14 mouse cellular contexts compared by ENCODE assay signal in the genomic region with DNA sequence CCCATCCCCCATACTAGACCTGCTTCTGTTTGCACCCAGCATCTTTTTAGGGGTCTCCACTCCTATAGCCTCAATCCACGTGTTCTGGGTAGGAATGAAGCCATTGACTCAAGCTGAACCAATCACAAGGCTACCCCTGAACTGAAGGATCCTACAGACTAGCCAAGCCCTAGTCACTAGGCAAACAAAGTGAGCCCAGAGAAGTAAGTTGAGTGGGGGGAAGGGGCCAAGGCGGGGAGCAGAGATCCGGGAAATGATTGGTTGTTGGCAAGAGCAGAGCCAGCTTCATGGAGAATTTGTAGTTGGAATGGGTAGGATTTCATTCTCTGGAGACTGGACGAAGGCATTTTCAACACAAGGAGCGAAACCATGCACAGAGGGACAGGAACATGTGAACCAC. TPM values are rescaled to one million over a fixed set of nuclear protein-coding genes. Genes with fewer than 3 reads are reported as not detected.
DNase-seq lines count a peak whose midpoint lies in the region; ATAC-seq and TF ChIP-seq lines count a peak whose summit lies in the region.
"Had no signal": no experiment of that assay in that cellular context is flagged by ENCODE, and none has a peak within 500 bp of the region (broad histone marks: within the 10 kb centered on the region; RNA-seq: fewer than 3 reads in every experiment).

No protein-coding gene starts in this region.

- H3K4me2 ChIP-seq in intestine, embryonic 16.5 days (ENCODE audit: low read depth, low read length), result no peak overlapping the region
- H3K4me2 ChIP-seq in intestine, embryonic 15.5 days (replicated peaks), result no peak overlapping the region
- no peak overlapping the region; the same call in 1 of the 2 replicates for H3K4me2 ChIP-seq in embryonic facial prominence, embryonic 11.5 days (ENCODE audit: low read depth, low read length)
- no peak overlapping the region; the same call in 1 of the 2 replicates for H3K4me2 ChIP-seq in lung, postnatal 0 days (replicated peaks; ENCODE audit: low read depth, low read length)
- no peak overlapping the region for H3K4me2 ChIP-seq in forebrain, embryonic 15.5 days (replicated peaks)
- H3K4me2 ChIP-seq: liver, embryonic 12.5 days had no signal

- no peak for TF ChIP-seq EP300 in lung, postnatal 0 days (IDR thresholded peaks at IDR 0.05)

- no peak overlapping the region for H3K27ac ChIP-seq in intestine, embryonic 16.5 days (ENCODE audit: low read length)
- H3K27ac ChIP-seq in intestine, embryonic 15.5 days, result no peak overlapping the region
- peak overlapping the region; percentile 47 for H3K27ac ChIP-seq in embryonic facial prominence, embryonic 11.5 days (replicated peaks; ENCODE audit: low read depth, low read length)
- peak overlapping the region; percentile 73 for H3K27ac ChIP-seq in lung, postnatal 0 days (ENCODE audit: low read length)
- no peak overlapping the region for H3K27ac ChIP-seq in forebrain, embryonic 15.5 days (replicated peaks)
- H3K27ac ChIP-seq: left cerebral cortex, adult 2 months; liver, embryonic 12.5 days had no signal

- ATAC-seq in intestine, embryonic 16.5 days, result peak; percentile 46; the same call in 1 of the 2 replicates
- no peak for ATAC-seq in intestine, embryonic 15.5 days
- ATAC-seq in embryonic facial prominence, embryonic 11.5 days (replicated peaks; ENCODE audit: insufficient number of reproducible peaks, low FRiP score, low TSS enrichment, low read depth), result peak; percentile 85
- ATAC-seq in lung, postnatal 0 days, result peak; percentile 91
- ATAC-seq in forebrain, embryonic 15.5 days (replicated peaks), result no peak
- ATAC-seq: forebrain, embryonic 16.5 days; liver, embryonic 12.5 days had no signal

- H3K9ac ChIP-seq in intestine, embryonic 16.5 days (ENCODE audit: low read depth, low read length), result no peak overlapping the region
- no peak overlapping the region for H3K9ac ChIP-seq in intestine, embryonic 15.5 days
- no peak overlapping the region for H3K9ac ChIP-seq in embryonic facial prominence, embryonic 11.5 days (replicated peaks; ENCODE audit: low read length)
- H3K9ac ChIP-seq in lung, postnatal 0 days (replicated peaks; ENCODE audit: low read depth), result no peak overlapping the region
- no peak overlapping the region for H3K9ac ChIP-seq in forebrain, embryonic 15.5 days (replicated peaks)
- H3K9ac ChIP-seq: liver, embryonic 12.5 days had no signal

- peak; percentile 23 for DNase-seq in R1 (ENCODE audit: low read depth, low spot score)
- DNase-seq in embryonic facial prominence, embryonic 11.5 days (ENCODE audit: low spot score), result peak; percentile 68
- peak; percentile 76 for DNase-seq in lung, postnatal 0 days (ENCODE audit: low spot score)
- no peak for DNase-seq in spleen, postnatal 10 days (ENCODE audit: low spot score in 2 of 2)
- DNase-seq: cerebellum, adult 2 months; heart, postnatal 14 days; right cerebral cortex, postnatal 4 days had no signal

- H3K36me3 ChIP-seq in intestine, embryonic 16.5 days (ENCODE audit: control insufficient read depth, insufficient read depth, low read length), result no peaks in the 10 kb centered on the region
- H3K36me3 ChIP-seq in intestine, embryonic 15.5 days, result no peaks in the 10 kb centered on the region
- H3K36me3 ChIP-seq in embryonic facial prominence, embryonic 11.5 days (replicated peaks; ENCODE audit: control insufficient read depth, insufficient read depth, low read depth, low read length), result no peaks in the 10 kb centered on the region
- H3K36me3 ChIP-seq in lung, postnatal 0 days (ENCODE audit: insufficient read depth, low read length), result no peaks in the 10 kb centered on the region
- H3K36me3 ChIP-seq in forebrain, embryonic 15.5 days, result no peaks in the 10 kb centered on the region
- H3K36me3 ChIP-seq: liver, embryonic 12.5 days had no signal

- H3K9me3 ChIP-seq in intestine, embryonic 16.5 days (ENCODE audit: control insufficient read depth, low read length), result no peaks in the 10 kb centered on the region
- no peaks in the 10 kb centered on the region for H3K9me3 ChIP-seq in intestine, embryonic 15.5 days
- H3K9me3 ChIP-seq in embryonic facial prominence, embryonic 11.5 days (replicated peaks; ENCODE audit: control insufficient read depth, low read length), result no peaks in the 10 kb centered on the region
- H3K9me3 ChIP-seq in lung, postnatal 0 days (ENCODE audit: low read length), result no peaks in the 10 kb centered on the region
- no peaks in the 10 kb centered on the region for H3K9me3 ChIP-seq in forebrain, embryonic 15.5 days
- H3K9me3 ChIP-seq: liver, embryonic 12.5 days had no signal

- H3K4me3 ChIP-seq in intestine, embryonic 16.5 days (ENCODE audit: low read length), result no peak overlapping the region
- H3K4me3 ChIP-seq in intestine, embryonic 15.5 days (replicated peaks), result no peak overlapping the region
- no peak overlapping the region for H3K4me3 ChIP-seq in embryonic facial prominence, embryonic 11.5 days (ENCODE audit: low read depth, low read length)
- H3K4me3 ChIP-seq in lung, postnatal 0 days (ENCODE audit: low read depth, low read length), result 0 out of 2 replicates have a peak overlapping the region, but pooled peaks have one; percentile 4
- no peak overlapping the region for H3K4me3 ChIP-seq in forebrain, embryonic 15.5 days
- H3K4me3 ChIP-seq: left cerebral cortex, adult 2 months; liver, embryonic 12.5 days had no signal

- H3K4me1 ChIP-seq in intestine, embryonic 16.5 days (ENCODE audit: control insufficient read depth, insufficient read depth, low read length), result peaks cover 3% of the 10 kb centered on the region; the same call in 1 of the 2 replicates
- 0 out of 2 replicates have a peak, but pooled peaks cover 5% of the 10 kb centered on the region for H3K4me1 ChIP-seq in intestine, embryonic 15.5 days (replicated peaks)
- H3K4me1 ChIP-seq in embryonic facial prominence, embryonic 11.5 days (ENCODE audit: control insufficient read depth, insufficient read depth, low read length), result peaks cover 3% of the 10 kb centered on the region; the same call in 1 of the 2 replicates
- H3K4me1 ChIP-seq in lung, postnatal 0 days (ENCODE audit: insufficient read depth, low read depth, low read length), result no peaks in the 10 kb centered on the region
- no peaks in the 10 kb centered on the region for H3K4me1 ChIP-seq in forebrain, embryonic 15.5 days

- no peaks in the 10 kb centered on the region for H3K27me3 ChIP-seq in intestine, embryonic 16.5 days (replicated peaks; ENCODE audit: control insufficient read depth, insufficient read depth, low read length)
- H3K27me3 ChIP-seq in intestine, embryonic 15.5 days (replicated peaks), result no peaks in the 10 kb centered on the region
- H3K27me3 ChIP-seq in embryonic facial prominence, embryonic 11.5 days (ENCODE audit: control insufficient read depth, insufficient read depth, low read length), result no peaks in the 10 kb centered on the region
- H3K27me3 ChIP-seq in lung, postnatal 0 days (replicated peaks; ENCODE audit: insufficient read depth, low read length), result no peaks in the 10 kb centered on the region
- H3K27me3 ChIP-seq in forebrain, embryonic 15.5 days, result no peaks in the 10 kb centered on the region
- H3K27me3 ChIP-seq: CH12.LX; liver, embryonic 12.5 days had no signal

- TF ChIP-seq CTCF in lung, postnatal 0 days (IDR thresholded peaks at IDR 0.05), result no peak

- WGBS in intestine, embryonic 16.5 days, result 60% methylated on average over 5 of the region's 5 CpGs
- WGBS in intestine, embryonic 15.5 days, result 54% methylated on average over 5 of the region's 5 CpGs
- 39% methylated on average over 5 of the region's 5 CpGs for WGBS in embryonic facial prominence, embryonic 11.5 days
- WGBS in lung, postnatal 0 days, result 46% methylated on average over 5 of the region's 5 CpGs
- 69% methylated on average over 5 of the region's 5 CpGs for WGBS in forebrain, embryonic 15.5 days

RNA-seq across cellular contexts. Expression of a gene that starts 12.9 kb away (rescaled TPM):
- 11.9 and 12.2 TPM in 2 replicates for polyA plus RNA-seq in intestine, embryonic 16.5 days (2015; fragmentation: Nextera tagmentation; extraction: Ambion mirVana)
- polyA plus RNA-seq in intestine, embryonic 15.5 days (2015; fragmentation: Nextera tagmentation; extraction: Ambion mirVana), result 12.8 and 13.5 TPM in 2 replicates
- 7.9 and 8.7 TPM in 2 replicates for polyA plus RNA-seq in embryonic facial prominence, embryonic 11.5 days (2014; fragmentation: Nextera tagmentation; extraction: Ambion mirVana)
- 12.8 and 14.1 TPM in 2 replicates for polyA plus RNA-seq in lung, postnatal 0 days (2015; fragmentation: Nextera tagmentation; extraction: Ambion mirVana)
- 34.7 and 35.1 TPM in 2 replicates for polyA plus RNA-seq in forebrain, embryonic 15.5 days (2015; fragmentation: Nextera tagmentation; extraction: Ambion mirVana)

RNA-seq across cellular contexts. Expression of a gene that starts 15.1 kb away (rescaled TPM):
- polyA plus RNA-seq in intestine, embryonic 16.5 days (2015; fragmentation: Nextera tagmentation; extraction: Ambion mirVana), result 14.2 and 14.8 TPM in 2 replicates
- polyA plus RNA-seq in intestine, embryonic 15.5 days (2015; fragmentation: Nextera tagmentation; extraction: Ambion mirVana), result 18.4 and 19.4 TPM in 2 replicates
- polyA plus RNA-seq in embryonic facial prominence, embryonic 11.5 days (2014; fragmentation: Nextera tagmentation; extraction: Ambion mirVana), result 47.6 and 48.1 TPM in 2 replicates
- 2.1 and 2.8 TPM in 2 replicates for polyA plus RNA-seq in lung, postnatal 0 days (2015; fragmentation: Nextera tagmentation; extraction: Ambion mirVana)
- polyA plus RNA-seq in forebrain, embryonic 15.5 days (2015; fragmentation: Nextera tagmentation; extraction: Ambion mirVana), result 10.6 and 11.2 TPM in 2 replicates

RNA-seq across cellular contexts. Expression of a gene that starts 31.0 kb away (rescaled TPM):
- polyA plus RNA-seq in intestine, embryonic 16.5 days (2015; fragmentation: Nextera tagmentation; extraction: Ambion mirVana), result 4.7 and 6.0 TPM in 2 replicates
- polyA plus RNA-seq in intestine, embryonic 15.5 days (2015; fragmentation: Nextera tagmentation; extraction: Ambion mirVana), result 10.5 and 10.7 TPM in 2 replicates
- polyA plus RNA-seq in embryonic facial prominence, embryonic 11.5 days (2014; fragmentation: Nextera tagmentation; extraction: Ambion mirVana), result 5.1 and 5.3 TPM in 2 replicates
- polyA plus RNA-seq in lung, postnatal 0 days (2015; fragmentation: Nextera tagmentation; extraction: Ambion mirVana), result 4.6 and 5.9 TPM in 2 replicates
- polyA plus RNA-seq in forebrain, embryonic 15.5 days (2015; fragmentation: Nextera tagmentation; extraction: Ambion mirVana), result 16.9 and 17.9 TPM in 2 replicates

Comparison
In these comparisons a context has a peak if more than half of its experiments do, and no peak if none do; other contexts are left out.
1. ATAC-seq: peak in intestine, embryonic 16.5 days (single experiment), embryonic facial prominence, embryonic 11.5 days (single experiment) and lung, postnatal 0 days (single experiment); none in intestine, embryonic 15.5 days (single experiment) and forebrain, embryonic 15.5 days (single experiment).
2. H3K27ac ChIP-seq: peak in embryonic facial prominence, embryonic 11.5 days (single experiment) and lung, postnatal 0 days (single experiment); none in intestine, embryonic 16.5 days (single experiment), intestine, embryonic 15.5 days (single experiment) and forebrain, embryonic 15.5 days (single experiment).
3. DNase-seq: peak in R1 (single experiment), embryonic facial prominence, embryonic 11.5 days (single experiment) and lung, postnatal 0 days (single experiment); none in spleen, postnatal 10 days (0 of 2).